Mouse (Mus musculus) ES-E14 (cell line): Measurements from ENCODE around the gene Ostc. TPM values are rescaled to one million over a fixed set of nuclear protein-coding genes. Genes with fewer than 3 reads are reported as not detected.
A peak's percentile ranks its signal among the peaks of the same experiment; 100 is the strongest.

Experiments
- DNase-seq: peaks from one replicate; pipeline ENCODE4 v3.0.0-alpha.2; 2013; ENCODE audit warnings: low read depth, low spot score
- H3K27ac ChIP-seq: 2 replicates; pipeline ENCODE4 v1.5.1; 2012; ENCODE audit warnings: low read depth, mild to moderate bottlenecking, low read length, moderate library complexity, mixed read lengths; ENCODE audit not compliant: poor library complexity, insufficient read depth, severe bottlenecking
- H3K36me3 ChIP-seq: 2 replicates; pipeline ENCODE4 v1.6.1; 2012; ENCODE audit warnings: mild to moderate bottlenecking, low read length, moderate library complexity, mixed read lengths; ENCODE audit not compliant: control insufficient read depth, poor library complexity, insufficient read depth, severe bottlenecking
- H3K4me1 ChIP-seq, 2 experiments: fragments of 150-350 bp in 1 of 2; sonication (generic) in 1 of 2; 2 replicates each; pipeline ENCODE4 v1.6.1; 2012; ENCODE audit warnings: low read length in 2 of 2, mild to moderate bottlenecking in 1 of 2, mixed read lengths in 1 of 2; ENCODE audit not compliant: control insufficient read depth in 2 of 2, insufficient read depth in 2 of 2, poor library complexity in 1 of 2
- H3K4me3 ChIP-seq, 2 experiments: fragments of 150-350 bp in 1 of 2; sonication (generic) in 1 of 2; 2 replicates each; pipeline ENCODE4 v1.5.1; 2012; ENCODE audit warnings: low read length in 2 of 2, low read depth in 1 of 2, mild to moderate bottlenecking in 1 of 2, mixed read lengths in 1 of 2; ENCODE audit not compliant: insufficient read depth in 1 of 2, poor library complexity in 1 of 2, severe bottlenecking in 1 of 2
- H3K9ac ChIP-seq: 2 replicates; pipeline ENCODE4 v1.6.1; 2012; ENCODE audit warnings: low read depth, mild to moderate bottlenecking, low read length, mixed read lengths; ENCODE audit not compliant: poor library complexity, insufficient read depth, severe bottlenecking
- H3K9me3 ChIP-seq: fragments of 150-350 bp; sonication (generic); 2 replicates; pipeline ENCODE4 v1.6.1; 2012; ENCODE audit warnings: low read depth, mild to moderate bottlenecking, low read length; ENCODE audit not compliant: control insufficient read depth, insufficient read depth
- CHD2 ChIP-seq: IDR thresholded peaks from 2 replicates; pipeline ENCODE4 v1.6.1; 2014; ENCODE audit warnings: mild to moderate bottlenecking, low read depth, low read length, inconsistent platforms
- HCFC1 ChIP-seq: IDR thresholded peaks from 2 replicates; pipeline ENCODE4 v1.6.1; 2012; ENCODE audit warnings: low read length, inconsistent platforms, borderline replicate concordance; ENCODE audit not compliant: insufficient read depth
- MAFK ChIP-seq: IDR thresholded peaks from 2 replicates; pipeline ENCODE4 v1.6.1; 2014; ENCODE audit warnings: mild to moderate bottlenecking, low read depth, low read length, inconsistent platforms; ENCODE audit not compliant: insufficient read depth
- ZC3H11A ChIP-seq: IDR thresholded peaks from 2 replicates; pipeline ENCODE4 v1.6.1; 2012; ENCODE audit warnings: low read depth, mild to moderate bottlenecking, inconsistent platforms, low read length, borderline replicate concordance
- ZNF384 ChIP-seq: IDR thresholded peaks from 2 replicates; pipeline ENCODE4 v1.6.1; 2012; ENCODE audit warnings: low read depth, low read length, inconsistent platforms
- in situ Hi-C, 2 experiments: fragments of 600-800 bp; cut with MboI; formaldehyde crosslinking; loops; one replicate each; pipeline ENCODE4 v1.15.1; 2025; ENCODE audit warnings: low sequenced_read_pairs in 2 of 2, inconsistent platforms in 1 of 2; ENCODE audit not compliant: unreplicated experiment in 2 of 2
- total RNA-seq: library from RNA; depleted of rRNA; stranded (reverse); fragments of 300-350 nt; gene quantifications from 2 replicates; pipeline ENCODE4 v1.2.3, GENCODE M21; 2012

The Ostc gene
- total RNA-seq, 1 experiment = 319 TPM

GRCm38 (mm10) chr3:130714775-130715568, 5.7 kb upstream of the Ostc start:
- H3K9ac ChIP-seq = no peak overlapping the region
- no peaks in the 10 kb centered on the region for H3K36me3 ChIP-seq
- no peaks in the 10 kb centered on the region for H3K9me3 ChIP-seq
- TF ChIP-seq MAFK = no peak
- peak; percentile 46; the same call in 1 of the 2 replicates for TF ChIP-seq ZC3H11A
- DNase-seq = no peak
- peak overlapping the region; percentile 34 to 39; a peak in 3 of 4 replicates for H3K4me3 ChIP-seq
- H3K27ac ChIP-seq = no peak overlapping the region
- in situ Hi-C loops = no loop called here
- H3K4me1 ChIP-seq = no peaks in the 10 kb centered on the region

DNA sequence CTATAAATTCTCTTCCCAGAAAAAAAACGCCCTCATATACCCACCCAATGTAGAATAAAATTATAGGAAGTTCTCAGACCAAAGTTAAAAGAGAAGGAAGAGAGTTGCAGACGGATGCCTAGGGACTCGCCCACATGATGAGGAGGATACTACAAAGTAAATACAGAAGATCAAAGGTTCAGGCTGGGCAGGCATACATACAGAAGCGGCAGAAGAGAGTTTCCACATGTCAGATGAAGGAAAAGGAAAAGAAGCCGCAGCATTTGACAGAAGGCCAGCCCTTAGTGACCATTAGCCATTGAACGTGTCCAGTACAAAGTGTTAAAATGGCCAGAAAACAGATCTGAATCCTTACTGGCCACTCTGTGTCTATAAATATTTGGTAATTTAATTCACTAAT, 3.6 kb upstream of the Ostc start:
- H3K9ac ChIP-seq = no peak overlapping the region
- no peak for DNase-seq
- H3K4me1 ChIP-seq = peaks cover 0 to 2% of the 10 kb centered on the region in 2 experiments; a peak in 1 of 4 replicates
- in situ Hi-C loops = no loop called here
- H3K4me3 ChIP-seq = no peak overlapping the region
- H3K36me3 ChIP-seq = no peaks in the 10 kb centered on the region
- no peak overlapping the region for H3K27ac ChIP-seq
- no peaks in the 10 kb centered on the region for H3K9me3 ChIP-seq
- no peak for TF ChIP-seq ZNF384
- no peak for TF ChIP-seq HCFC1
- no peak for TF ChIP-seq CHD2
- TF ChIP-seq MAFK = no peak
- no peak for TF ChIP-seq ZC3H11A

DNA sequence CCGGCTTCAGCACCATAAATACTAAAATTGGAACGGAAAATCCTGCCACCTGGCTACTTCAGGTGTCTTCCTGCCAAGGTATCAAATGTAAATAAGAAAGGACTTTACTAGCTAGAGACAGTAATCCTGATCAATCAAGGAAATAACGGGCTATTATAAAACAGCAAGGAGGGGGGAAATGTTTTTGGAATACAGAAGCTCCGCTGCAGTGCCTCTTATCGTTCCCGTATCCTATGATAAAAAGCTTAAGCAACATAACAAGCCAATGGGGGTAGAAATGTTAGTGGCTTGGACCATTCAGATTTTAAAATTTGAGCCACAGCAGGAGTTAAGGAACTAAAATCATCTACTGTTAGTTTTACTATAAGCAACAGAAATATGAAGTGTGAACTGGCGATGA, 859 bp upstream of the Ostc start:
- TF ChIP-seq HCFC1 (no peak), ZC3H11A (no peak), MAFK (no peak), ZNF384 (no peak), CHD2 (no peak)

DNA sequence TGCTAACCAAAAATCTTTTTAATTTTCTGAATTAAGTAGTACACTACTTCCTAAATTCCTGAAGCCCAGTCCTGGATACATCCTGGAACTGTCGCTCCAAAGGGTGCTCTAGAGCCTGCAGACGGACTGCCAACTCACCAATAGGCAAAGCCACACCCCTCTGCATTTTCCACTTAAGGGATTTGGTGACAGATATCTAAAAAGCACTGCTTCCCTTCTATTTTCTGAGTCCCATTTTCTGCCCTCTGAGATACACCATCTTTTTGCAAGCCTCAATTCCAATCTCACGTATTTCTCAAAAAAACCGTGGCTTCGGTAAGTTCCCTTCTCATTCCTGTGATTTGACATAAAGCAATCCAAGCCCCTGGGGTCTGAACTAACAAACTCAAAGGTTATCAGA, 715 bp downstream of the Ostc start:
- Histone ChIP-seq H3K4me3 (peak overlapping the region; percentile 91 to 98), H3K4me1 (peaks cover 0 to 2% of the 10 kb centered on the region in 2 experiments; a peak in 1 of 4 replicates), H3K9ac (peak overlapping the region; percentile 98), H3K36me3 (peaks cover under 1% of the 10 kb centered on the region), H3K27ac (no peak overlapping the region), H3K9me3 (no peaks in the 10 kb centered on the region; the same call in 1 of the 2 replicates)
- TF ChIP-seq MAFK (no peak), CHD2 (no peak)
- in situ Hi-C loops = no loop called here
- no peak for DNase-seq

More for the DNA sequence above, 859 bp upstream of the Ostc start:
- DNase-seq = no peak
- Histone ChIP-seq H3K27ac (no peak overlapping the region), H3K9ac (no peak overlapping the region; the same call in 1 of the 2 replicates), H3K4me3 (peak overlapping the region in 1 of 2 experiments; percentile 91; a peak in 2 of 4 replicates), H3K36me3 (no peaks in the 10 kb centered on the region; the same call in 1 of the 2 replicates), H3K9me3 (no peaks in the 10 kb centered on the region), H3K4me1 (peaks cover 0 to 2% of the 10 kb centered on the region in 2 experiments; a peak in 1 of 4 replicates)
- in situ Hi-C loops = no loop called here

DNA sequence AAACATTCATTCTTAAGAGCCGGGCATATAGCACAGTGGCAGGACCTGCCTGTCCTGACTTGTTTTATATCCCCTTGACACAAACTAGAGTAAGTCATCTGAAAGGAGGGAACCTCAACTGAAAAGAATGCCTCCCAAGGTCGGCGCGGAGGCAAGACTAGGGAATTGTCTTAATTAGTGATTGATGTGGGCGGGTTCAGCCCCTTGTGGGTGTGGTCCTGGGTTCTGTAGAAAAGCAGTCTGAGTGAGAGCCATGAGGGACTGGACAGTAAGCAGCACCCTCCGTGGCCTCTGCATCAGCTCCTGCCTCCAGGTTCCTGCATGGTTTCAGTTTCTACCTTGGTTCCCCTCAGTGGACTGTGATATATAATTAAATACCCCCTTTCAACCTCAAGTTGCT, 7.0 kb downstream of the Ostc start:
- in situ Hi-C loops = no loop called here
- peaks cover 14% of the 10 kb centered on the region for H3K36me3 ChIP-seq

More for the DNA sequence above, 7.0 kb downstream of the Ostc start:
- TF ChIP-seq MAFK (no peak), HCFC1 (no peak), CHD2 (no peak), ZC3H11A (no peak), ZNF384 (no peak)
- Histone ChIP-seq H3K4me1 (peaks cover 0 to 3% of the 10 kb centered on the region in 2 experiments; a peak in 2 of 4 replicates), H3K4me3 (no peak overlapping the region), H3K9ac (no peak overlapping the region), H3K27ac (no peak overlapping the region), H3K9me3 (no peaks in the 10 kb centered on the region; the same call in 1 of the 2 replicates)
- DNase-seq = no peak
